Mouse (Mus musculus) MEL (cell line): ENCODE results near the gene Prkaa1.

Source experiments
- BHLHE40 ChIP-seq: IDR thresholded peaks from 2 replicates; pipeline ENCODE4 v1.6.1; 2012; ENCODE audit warnings: low read depth, mild to moderate bottlenecking, inconsistent platforms, low read length, improper control_type of control experiment, borderline replicate concordance
- CHD2 ChIP-seq: IDR thresholded peaks from 2 replicates; pipeline ENCODE4 v1.6.1; 2011; ENCODE audit warnings: low read length, improper control_type of control experiment
- CTCF ChIP-seq, 3 experiments: IDR thresholded peaks in 2 of 3; conservative IDR thresholded peaks in 1 of 3; 2 replicates each; pipeline ENCODE4 v1.5.1; 2011 to 2012; ENCODE audit warnings: low read length in 3 of 3, low read depth in 2 of 3, mild to moderate bottlenecking in 2 of 3, improper control_type of control experiment in 1 of 3, inconsistent platforms in 1 of 3, mixed read lengths in 1 of 3, moderate library complexity in 1 of 3; ENCODE audit not compliant: control insufficient read depth in 1 of 3, insufficient read depth in 1 of 3, poor library complexity in 1 of 3, severe bottlenecking in 1 of 3
- E2F4 ChIP-seq: IDR thresholded peaks from 2 replicates; pipeline ENCODE4 v1.6.1; 2011; ENCODE audit warnings: low read depth, low read length, improper control_type of control experiment, borderline replicate concordance
- EP300 ChIP-seq, 2 experiments: IDR thresholded peaks; 2 replicates each; pipeline ENCODE4 v1.6.1; 2011; ENCODE audit warnings: improper control_type of control experiment in 2 of 2, low read length in 2 of 2, low read depth in 1 of 2, mild to moderate bottlenecking in 1 of 2
- ETS1 ChIP-seq: IDR thresholded peaks from 2 replicates; pipeline ENCODE4 v1.6.1; 2012; ENCODE audit warnings: low read depth, mild to moderate bottlenecking, inconsistent platforms, low read length, improper control_type of control experiment, moderate library complexity
- KAT2A ChIP-seq: conservative IDR thresholded peaks from 2 replicates; pipeline ENCODE4 v1.6.1; 2012; ENCODE audit warnings: low read depth, low read length, improper control_type of control experiment, inconsistent platforms
- MAX ChIP-seq: IDR thresholded peaks from 2 replicates; pipeline ENCODE4 v1.6.1; 2011; ENCODE audit warnings: low read length, improper control_type of control experiment
- MXI1 ChIP-seq: IDR thresholded peaks from 2 replicates; pipeline ENCODE4 v1.6.1; 2011; ENCODE audit warnings: mild to moderate bottlenecking, low read depth, low read length, improper control_type of control experiment
- MYB ChIP-seq: IDR thresholded peaks from 2 replicates; pipeline ENCODE4 v1.6.1; 2011; ENCODE audit warnings: mild to moderate bottlenecking, low read depth, low read length, improper control_type of control experiment
- POLR2A ChIP-seq, 2 experiments: IDR thresholded peaks; 2 replicates each; pipeline ENCODE4 v1.6.1; 2011 to 2012; ENCODE audit warnings: low read length in 2 of 2, mild to moderate bottlenecking in 2 of 2, control low read depth in 1 of 2, improper control_type of control experiment in 1 of 2, low read depth in 1 of 2, moderate library complexity in 1 of 2; ENCODE audit not compliant: control insufficient read depth in 1 of 2, insufficient read depth in 1 of 2, poor library complexity in 1 of 2
- RCOR1 ChIP-seq: IDR thresholded peaks from 2 replicates; pipeline ENCODE4 v1.6.1; 2012; ENCODE audit warnings: low read depth, mild to moderate bottlenecking, inconsistent platforms, low read length, improper control_type of control experiment
- TAL1 ChIP-seq: IDR thresholded peaks from 2 replicates; pipeline ENCODE4 v1.6.1; 2012; ENCODE audit warnings: mild to moderate bottlenecking, inconsistent platforms, low read length, moderate library complexity, mixed read lengths

- TF ChIP-seq ETS1, result no peak
- no peak for TF ChIP-seq E2F4
- no peak for TF ChIP-seq CTCF (IDR thresholded peaks at IDR 0.05 in 2 of 3, conservative IDR thresholded peaks at IDR 0.05 in 1 of 3; ENCODE audit: control insufficient read depth in 1 of 3, insufficient read depth in 1 of 3, low read depth in 2 of 3, low read length in 3 of 3, poor library complexity in 1 of 3, severe bottlenecking in 1 of 3)
- no peak for TF ChIP-seq EP300 (IDR thresholded peaks at IDR 0.05; ENCODE audit: low read depth in 1 of 2, low read length in 2 of 2)
- no peak for TF ChIP-seq POLR2A (IDR thresholded peaks at IDR 0.05; ENCODE audit: control insufficient read depth in 1 of 2, insufficient read depth in 1 of 2, low read depth in 1 of 2, low read length in 2 of 2, poor library complexity in 1 of 2)
- no peak for TF ChIP-seq KAT2A
- no peak for TF ChIP-seq MAX
- TF ChIP-seq TAL1, result no peak
- TF ChIP-seq MXI1, result no peak
- TF ChIP-seq BHLHE40, result no peak
- TF ChIP-seq MYB, result no peak
- no peak for TF ChIP-seq RCOR1
- no peak for TF ChIP-seq CHD2
Observed at GRCm38 (mm10) chr15:5129111-5129805, 14.4 kb upstream of the Prkaa1 start.
